In the genomic region with DNA sequence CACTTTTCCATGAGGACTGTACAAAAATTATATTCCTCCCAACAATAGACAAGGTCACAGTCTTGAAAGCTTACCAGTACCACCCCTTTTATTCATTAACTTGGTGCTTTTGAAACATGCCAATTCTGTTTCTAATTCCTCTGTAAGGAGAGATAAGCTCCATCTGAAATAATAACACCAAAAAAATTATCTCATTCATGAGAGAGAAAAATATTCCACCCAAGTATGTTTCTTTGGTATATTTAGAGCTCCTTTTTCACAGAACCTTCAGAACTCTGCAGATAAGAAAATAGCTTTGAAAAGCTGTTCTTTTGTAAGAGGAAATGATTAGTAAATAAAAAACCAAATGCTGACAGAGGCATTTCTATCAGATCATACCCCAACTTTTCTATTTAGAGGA, we compare ENCODE assay signal across 35 mouse cellular contexts.
"Had no signal": no experiment of that assay in that cellular context is flagged by ENCODE, and none has a peak within 500 bp of the region (broad histone marks: within the 10 kb centered on the region; RNA-seq: fewer than 3 reads in every experiment).

No protein-coding gene starts in this region.

- H3K27me3 ChIP-seq: heart, embryonic 12.5 days; heart, embryonic 13.5 days; heart, embryonic 15.5 days; hindbrain, embryonic 12.5 days; hindbrain, embryonic 13.5 days; hindbrain, embryonic 15.5 days; intestine, embryonic 15.5 days; kidney, embryonic 15.5 days had no signal

- H3K4me1 ChIP-seq: heart, embryonic 10.5 days; heart, embryonic 12.5 days; heart, embryonic 13.5 days; heart, embryonic 15.5 days; hindbrain, embryonic 10.5 days; hindbrain, embryonic 12.5 days; hindbrain, embryonic 13.5 days; hindbrain, embryonic 15.5 days; intestine, embryonic 15.5 days; kidney, embryonic 15.5 days had no signal

- ATAC-seq: hindbrain, embryonic 16.5 days; hindbrain, postnatal 0 days; inflammation-experienced regulatory T-cells, adult 6 months; intestine, embryonic 15.5 days; intestine, embryonic 16.5 days; intestine, postnatal 0 days had no signal

- DNase-seq: heart, postnatal 10 days; heart, postnatal 14 days; heart, postnatal 36 days; heart, postnatal 4 days; kidney, adult 11 months; kidney, adult 18-20 months; kidney, adult 2 months; kidney, adult 8-10 months; kidney, adult 9 months; kidney, postnatal 10 days; kidney, postnatal 14 days; kidney, postnatal 25 days; kidney, postnatal 36 days; kidney, postnatal 4 days; layer of hippocampus, adult 9-11 months; layer of hippocampus, postnatal 36 days had no signal

- H3K27ac ChIP-seq: heart, embryonic 10.5 days; heart, embryonic 13.5 days; heart, embryonic 15.5 days; hindbrain, embryonic 10.5 days; hindbrain, embryonic 12.5 days; hindbrain, embryonic 13.5 days; hindbrain, embryonic 14.5 days; hindbrain, embryonic 15.5 days; hindbrain, postnatal 0 days; intestine, embryonic 15.5 days; kidney, embryonic 15.5 days; kidney, postnatal 0 days; layer of hippocampus, adult 2 months had no signal

- H3K4me3 ChIP-seq: heart, embryonic 10.5 days; heart, embryonic 12.5 days; heart, embryonic 13.5 days; heart, embryonic 15.5 days; hindbrain, embryonic 10.5 days; hindbrain, embryonic 12.5 days; hindbrain, embryonic 13.5 days; hindbrain, embryonic 15.5 days; intestine, embryonic 15.5 days; kidney, embryonic 15.5 days; layer of hippocampus, adult 2 months had no signal

- H3K4me2 ChIP-seq: heart, embryonic 11.5 days; heart, embryonic 12.5 days; heart, embryonic 13.5 days; heart, embryonic 15.5 days; hindbrain, embryonic 12.5 days; hindbrain, embryonic 13.5 days; hindbrain, embryonic 14.5 days; hindbrain, embryonic 15.5 days; intestine, embryonic 15.5 days; kidney, embryonic 15.5 days had no signal

- H3K9me3 ChIP-seq: heart, embryonic 10.5 days; heart, embryonic 12.5 days; heart, embryonic 13.5 days; heart, embryonic 15.5 days; hindbrain, embryonic 10.5 days; hindbrain, embryonic 12.5 days; hindbrain, embryonic 13.5 days; hindbrain, embryonic 15.5 days; intestine, embryonic 15.5 days; kidney, embryonic 15.5 days had no signal

- H3K36me3 ChIP-seq: heart, embryonic 10.5 days; heart, embryonic 12.5 days; heart, embryonic 13.5 days; heart, embryonic 15.5 days; hindbrain, embryonic 10.5 days; hindbrain, embryonic 12.5 days; hindbrain, embryonic 13.5 days; hindbrain, embryonic 15.5 days; intestine, embryonic 15.5 days; kidney, embryonic 15.5 days had no signal

- H3K9ac ChIP-seq: heart, embryonic 12.5 days; heart, embryonic 13.5 days; heart, embryonic 15.5 days; hindbrain, embryonic 12.5 days; hindbrain, embryonic 13.5 days; hindbrain, embryonic 14.5 days; hindbrain, embryonic 15.5 days; intestine, embryonic 15.5 days; kidney, embryonic 15.5 days had no signal
